Mouse (Mus musculus): ENCODE results near the gene Dpp6.

The Dpp6 gene

GRCm38 (mm10) chr5:27066837-27067236, 249.8 kb downstream of the Dpp6 start:
- no peak for DNase-seq

GRCm38 (mm10) chr5:27075131-27075591, 258.2 kb downstream of the Dpp6 start:
- DNase-seq: peak; percentile 77

- no peak for DNase-seq
These were observed 259.0 kb downstream of the Dpp6 start for GRCm38 (mm10) chr5:27076046-27076445.

- DNase-seq: no peak
These were observed 260.8 kb downstream of the Dpp6 start for GRCm38 (mm10) chr5:27077821-27078220.

GRCm38 (mm10) chr5:27081275-27081674, 264.3 kb downstream of the Dpp6 start:
- no peak for DNase-seq

- DNase-seq: no peak
These were observed 266.8 kb downstream of the Dpp6 start for GRCm38 (mm10) chr5:27083762-27084161.

- peak; percentile 56 for DNase-seq
These were observed 291.2 kb downstream of the Dpp6 start for GRCm38 (mm10) chr5:27108221-27108620.

GRCm38 (mm10) chr5:27122479-27122878, 305.5 kb downstream of the Dpp6 start:
- no peak for DNase-seq

- DNase-seq: peak; percentile 79
These were observed 305.9 kb downstream of the Dpp6 start for GRCm38 (mm10) chr5:27122944-27123343.

- peak; percentile 87 for DNase-seq
These were observed 309.0 kb downstream of the Dpp6 start for GRCm38 (mm10) chr5:27126034-27126433.

- DNase-seq: peak; percentile 79
These were observed 316.2 kb downstream of the Dpp6 start for GRCm38 (mm10) chr5:27133196-27133595.

- peak; percentile 42 for DNase-seq
These were observed 317.5 kb downstream of the Dpp6 start for GRCm38 (mm10) chr5:27134436-27135005.

- DNase-seq: no peak
These were observed 330.5 kb downstream of the Dpp6 start for GRCm38 (mm10) chr5:27147397-27147945.

GRCm38 (mm10) chr5:27151017-27151416, 334.0 kb downstream of the Dpp6 start:
- DNase-seq: peak; percentile 58

GRCm38 (mm10) chr5:27155671-27156070, 338.7 kb downstream of the Dpp6 start:
- DNase-seq: peak; percentile 36

GRCm38 (mm10) chr5:27156366-27156765, 339.4 kb downstream of the Dpp6 start:
- DNase-seq: peak; percentile 65

GRCm38 (mm10) chr5:27161122-27161645, 344.2 kb downstream of the Dpp6 start:
- peak; percentile 71 for DNase-seq

GRCm38 (mm10) chr5:27168550-27168949, 351.5 kb downstream of the Dpp6 start:
- DNase-seq: no peak

- no peak for DNase-seq
These were observed 368.0 kb downstream of the Dpp6 start for GRCm38 (mm10) chr5:27184963-27185362.

GRCm38 (mm10) chr5:27191242-27191969, 374.4 kb downstream of the Dpp6 start:
- DNase-seq: no peak

- no peak for DNase-seq
These were observed 377.2 kb downstream of the Dpp6 start for GRCm38 (mm10) chr5:27194157-27194556.

- DNase-seq: no peak
These were observed 378.0 kb downstream of the Dpp6 start for GRCm38 (mm10) chr5:27194975-27195374.

GRCm38 (mm10) chr5:27200581-27201341, 383.8 kb downstream of the Dpp6 start:
- DNase-seq: no peak
